Mouse (Mus musculus) CH12.LX (cell line): Measurements from ENCODE around the gene Dab1.

Source experiments
- CHD2 ChIP-seq: IDR thresholded peaks from 2 replicates; pipeline ENCODE4 v1.6.1; 2011; ENCODE audit warnings: low read length, improper control_type of control experiment
- EP300 ChIP-seq: IDR thresholded peaks from 2 replicates; pipeline ENCODE4 v1.6.1; 2011; ENCODE audit warnings: low read length, improper control_type of control experiment
- ETS1 ChIP-seq: conservative IDR thresholded peaks from 2 replicates; pipeline ENCODE4 v1.6.1; 2012; ENCODE audit warnings: low read depth, mild to moderate bottlenecking, inconsistent platforms, low read length, improper control_type of control experiment, moderate library complexity
- POLR2A ChIP-seq: IDR thresholded peaks from 2 replicates; pipeline ENCODE4 v1.6.1; 2011; ENCODE audit warnings: low read depth, mild to moderate bottlenecking, improper control_type of control experiment, low read length

DNA sequence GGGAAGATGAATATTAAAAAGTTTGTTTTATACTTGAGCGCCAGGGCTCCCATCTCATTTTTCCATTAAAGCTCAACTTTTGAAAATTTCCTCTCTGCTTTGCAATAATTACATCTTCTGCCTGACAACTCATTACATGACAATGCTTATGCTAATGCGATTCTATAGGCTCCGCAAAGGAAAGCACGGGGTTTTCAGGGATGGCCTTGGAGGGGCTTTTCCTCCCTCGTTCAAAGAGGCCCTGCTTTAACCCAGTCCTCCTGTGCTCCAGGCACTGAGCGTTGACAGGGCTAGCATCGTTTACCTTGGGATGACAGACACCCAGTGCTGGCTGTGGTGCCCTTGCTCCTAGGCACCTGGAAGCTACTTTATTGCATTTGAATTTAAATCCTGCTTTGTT lies 595.6 kb downstream of the Dab1 start:
- TF ChIP-seq CHD2 (no peak), EP300 (no peak), POLR2A (no peak), ETS1 (no peak)
